Mouse (Mus musculus): Measurements from ENCODE around the gene Rbfox2. TPM values are rescaled to one million over a fixed set of nuclear protein-coding genes. Genes with fewer than 3 reads are reported as not detected.

The Rbfox2 gene
- polyA plus RNA-seq (2012; rRNA removed): 177 and 188 TPM in 2 replicates

DNA sequence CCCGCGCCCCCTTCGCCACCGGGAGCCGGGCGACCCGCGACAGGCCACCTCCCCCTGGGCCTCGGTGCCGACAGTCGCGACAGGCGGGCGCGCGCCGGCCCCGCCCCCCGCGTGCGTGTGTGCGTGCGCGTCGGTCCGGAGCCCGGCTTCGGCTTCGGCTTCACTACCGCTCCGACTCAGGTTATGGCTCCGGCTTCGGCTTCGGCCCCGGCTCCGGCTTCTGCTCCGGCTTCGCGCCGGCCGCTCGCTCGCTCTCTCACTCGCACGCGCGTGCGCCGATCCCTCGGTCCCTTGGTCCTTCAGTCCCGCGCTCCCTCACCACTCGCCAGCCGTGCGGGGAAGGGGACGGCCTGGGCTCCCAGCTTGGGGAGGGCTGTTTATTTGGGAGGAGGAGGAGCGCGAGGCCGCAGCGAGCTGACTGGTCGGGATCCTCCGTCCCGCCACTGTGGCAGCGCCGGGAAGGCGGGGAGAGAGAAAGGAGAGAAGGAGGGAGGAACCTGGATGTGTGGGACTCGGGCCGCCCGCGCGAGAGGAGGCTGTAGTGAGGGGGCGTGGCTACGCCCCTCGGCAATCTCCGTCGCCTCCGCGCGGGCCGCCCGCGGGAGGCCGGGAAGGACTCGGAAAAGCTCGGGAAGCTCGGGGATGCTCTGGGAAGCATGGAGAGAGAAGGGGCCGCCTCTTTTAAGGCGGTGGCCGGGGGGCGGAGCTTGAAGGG is at the start of gene Rbfox2:
Gene Rbfox2, minus strand, starts transcription at position 458 of the 715 bp plus-strand sequence.
- H3K4me1 ChIP-seq (ENCODE audit: control insufficient read depth, insufficient read depth, low read length): no peaks in the 10 kb centered on the region; the same call in 1 of the 2 replicates
- H3K4me3 ChIP-seq (replicated peaks; ENCODE audit: insufficient read depth, low read depth, low read length): peak within 1 kb of the TSS; percentile 75
- H3K27ac ChIP-seq (ENCODE audit: insufficient read depth, low read length): peak within 1 kb of the TSS; percentile 91
- peak; percentile 94 to 97 for DNase-seq
- 1% methylated on average over 90 of the region's 90 CpGs for WGBS
- no peaks in the 10 kb centered on the region for H3K27me3 ChIP-seq (ENCODE audit: control insufficient read depth, insufficient read depth, low read length)
- TF ChIP-seq POLR2A (IDR thresholded peaks at IDR 0.05; ENCODE audit: borderline replicate concordance, insufficient read depth, low read length) (peak; percentile 89), CTCF (IDR thresholded peaks at IDR 0.05; ENCODE audit: borderline replicate concordance, insufficient read depth, low read depth, low read length) (no peak)

- 32% methylated on average over 11 of the region's 11 CpGs for WGBS
- Histone ChIP-seq H3K27ac (ENCODE audit: insufficient read depth, low read length) (no peak overlapping the region), H3K4me3 (replicated peaks; ENCODE audit: insufficient read depth, low read depth, low read length) (no peak overlapping the region), H3K4me1 (ENCODE audit: control insufficient read depth, insufficient read depth, low read length) (peaks cover 16% of the 10 kb centered on the region), H3K27me3 (ENCODE audit: control insufficient read depth, insufficient read depth, low read length) (no peaks in the 10 kb centered on the region)
- DNase-seq: peak; percentile 41 to 45
- no peak for TF ChIP-seq POLR2A (IDR thresholded peaks at IDR 0.05; ENCODE audit: borderline replicate concordance, insufficient read depth, low read length)
- TF ChIP-seq CTCF (IDR thresholded peaks at IDR 0.05; ENCODE audit: borderline replicate concordance, insufficient read depth, low read depth, low read length): no peak
These were observed 49.5 kb upstream of the Rbfox2 start for GRCm38 (mm10) chr15:77356248-77356810.

GRCm38 (mm10) chr15:77354848-77355551 is 48.2 kb upstream of the Rbfox2 start:
- Histone ChIP-seq H3K4me3 (replicated peaks; ENCODE audit: insufficient read depth, low read depth, low read length) (no peak overlapping the region), H3K4me1 (ENCODE audit: control insufficient read depth, insufficient read depth, low read length) (peaks cover 16% of the 10 kb centered on the region), H3K27me3 (ENCODE audit: control insufficient read depth, insufficient read depth, low read length) (no peaks in the 10 kb centered on the region), H3K27ac (ENCODE audit: insufficient read depth, low read length) (peak overlapping the region; percentile 5; the same call in 1 of the 2 replicates)
- peak; percentile 55 to 68 for DNase-seq
- WGBS: 30% methylated on average over 6 of the region's 6 CpGs
- TF ChIP-seq POLR2A (IDR thresholded peaks at IDR 0.05; ENCODE audit: borderline replicate concordance, insufficient read depth, low read length) (no peak), CTCF (IDR thresholded peaks at IDR 0.05; ENCODE audit: borderline replicate concordance, insufficient read depth, low read depth, low read length) (no peak)

DNA sequence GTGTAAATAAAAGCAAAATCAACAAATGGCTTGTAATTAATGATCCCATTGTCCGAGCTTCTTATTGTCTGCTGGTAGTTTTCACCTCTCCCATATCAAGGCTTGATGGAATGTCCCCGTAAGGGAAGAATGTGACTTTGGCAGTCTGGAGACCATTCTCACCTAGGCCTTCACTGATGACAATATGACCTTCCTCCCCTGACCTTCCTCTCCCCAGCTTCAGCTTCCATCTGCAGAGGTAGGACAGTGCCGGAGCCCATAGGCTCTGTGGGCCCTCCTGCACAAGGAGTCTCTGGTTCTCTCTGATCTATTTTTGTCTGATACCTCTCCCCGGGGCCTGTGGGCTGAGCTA is 47.7 kb upstream of the Rbfox2 start:
- TF ChIP-seq POLR2A (IDR thresholded peaks at IDR 0.05; ENCODE audit: borderline replicate concordance, insufficient read depth, low read length): no peak
- no peak for TF ChIP-seq CTCF (IDR thresholded peaks at IDR 0.05; ENCODE audit: borderline replicate concordance, insufficient read depth, low read depth, low read length)
- H3K4me1 ChIP-seq (ENCODE audit: control insufficient read depth, insufficient read depth, low read length): peaks cover 14% of the 10 kb centered on the region
- DNase-seq: no peak
- WGBS: 45% methylated on average over 4 of the region's 4 CpGs
- no peak overlapping the region for H3K4me3 ChIP-seq (replicated peaks; ENCODE audit: insufficient read depth, low read depth, low read length)
- H3K27me3 ChIP-seq (ENCODE audit: control insufficient read depth, insufficient read depth, low read length): no peaks in the 10 kb centered on the region
- H3K27ac ChIP-seq (ENCODE audit: insufficient read depth, low read length): no peak overlapping the region

DNA sequence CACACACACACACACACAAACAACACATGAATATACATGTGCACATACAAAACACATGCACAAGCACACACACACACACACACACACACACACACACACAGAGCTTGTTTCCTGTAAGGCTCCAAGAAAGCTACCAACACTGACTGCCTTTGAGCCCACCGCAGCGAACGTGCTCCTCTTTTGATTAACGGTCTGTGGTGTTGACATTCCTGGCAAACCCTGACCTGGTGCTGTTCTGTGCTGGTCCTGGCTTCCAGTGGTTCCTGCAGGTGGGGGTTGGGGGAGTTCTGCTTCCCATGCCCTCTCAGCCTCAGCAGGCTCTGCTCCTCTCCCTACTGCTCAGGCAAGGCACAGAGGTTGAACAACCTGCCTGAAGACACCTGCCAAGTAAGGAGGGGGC is 47.0 kb upstream of the Rbfox2 start:
- Histone ChIP-seq H3K27ac (ENCODE audit: insufficient read depth, low read length) (no peak overlapping the region; the same call in 1 of the 2 replicates), H3K27me3 (ENCODE audit: control insufficient read depth, insufficient read depth, low read length) (no peaks in the 10 kb centered on the region), H3K4me1 (ENCODE audit: control insufficient read depth, insufficient read depth, low read length) (peaks cover 13% of the 10 kb centered on the region), H3K4me3 (replicated peaks; ENCODE audit: insufficient read depth, low read depth, low read length) (no peak overlapping the region)
- 56% methylated on average over 4 of the region's 4 CpGs for WGBS
- no peak for DNase-seq
- no peak for TF ChIP-seq CTCF (IDR thresholded peaks at IDR 0.05; ENCODE audit: borderline replicate concordance, insufficient read depth, low read depth, low read length)
- no peak for TF ChIP-seq POLR2A (IDR thresholded peaks at IDR 0.05; ENCODE audit: borderline replicate concordance, insufficient read depth, low read length)

GRCm38 (mm10) chr15:77352863-77353262 is 46.1 kb upstream of the Rbfox2 start:
- 84% methylated on average over 7 of the region's 7 CpGs for WGBS
- Histone ChIP-seq H3K27me3 (ENCODE audit: control insufficient read depth, insufficient read depth, low read length) (no peaks in the 10 kb centered on the region), H3K27ac (ENCODE audit: insufficient read depth, low read length) (no peak overlapping the region), H3K4me1 (ENCODE audit: control insufficient read depth, insufficient read depth, low read length) (peaks cover 13% of the 10 kb centered on the region), H3K4me3 (replicated peaks; ENCODE audit: insufficient read depth, low read depth, low read length) (no peak overlapping the region)
- DNase-seq: no peak
- TF ChIP-seq POLR2A (IDR thresholded peaks at IDR 0.05; ENCODE audit: borderline replicate concordance, insufficient read depth, low read length): no peak
- TF ChIP-seq CTCF (IDR thresholded peaks at IDR 0.05; ENCODE audit: borderline replicate concordance, insufficient read depth, low read depth, low read length): no peak

GRCm38 (mm10) chr15:77350117-77350516 is 43.3 kb upstream of the Rbfox2 start:
- Histone ChIP-seq H3K27ac (ENCODE audit: insufficient read depth, low read length) (no peak overlapping the region), H3K4me3 (replicated peaks; ENCODE audit: insufficient read depth, low read depth, low read length) (no peak overlapping the region), H3K27me3 (ENCODE audit: control insufficient read depth, insufficient read depth, low read length) (no peaks in the 10 kb centered on the region), H3K4me1 (ENCODE audit: control insufficient read depth, insufficient read depth, low read length) (peaks cover 8% of the 10 kb centered on the region)
- no peak for TF ChIP-seq CTCF (IDR thresholded peaks at IDR 0.05; ENCODE audit: borderline replicate concordance, insufficient read depth, low read depth, low read length)
- TF ChIP-seq POLR2A (IDR thresholded peaks at IDR 0.05; ENCODE audit: borderline replicate concordance, insufficient read depth, low read length): no peak
- WGBS: 94% methylated on average over 7 of the region's 7 CpGs
- no peak for DNase-seq

All from cerebellum, adult 2 months (tissue).